Mouse (Mus musculus) left cerebral cortex, adult 2 months (tissue): ENCODE results near the gene Spg7. TPM values are rescaled to one million over a fixed set of nuclear protein-coding genes. Genes with fewer than 3 reads are reported as not detected.
A peak's percentile ranks its signal among the peaks of the same experiment; 100 is the strongest.

Experiments
- DNase-seq, 2 experiments: peaks; one replicate each; pipeline ENCODE4 v3.0.0; 2021 to 2022; ENCODE audit warnings: low spot score in 2 of 2, mixed read lengths in 1 of 2; ENCODE audit errors: extremely low spot score in 1 of 2
- H3K27ac ChIP-seq: fragments of 200-600 bp; 2 replicates; pipeline ENCODE4 v1.8.1; 2022
- H3K4me3 ChIP-seq: fragments of 200-600 bp; 2 replicates; pipeline ENCODE4 v1.8.1; 2022
- CTCF ChIP-seq: fragments of 200-600 bp; IDR thresholded peaks from 2 replicates; pipeline ENCODE4 v1.8.1; 2022; ENCODE audit warnings: antibody characterized with exemption, mild to moderate bottlenecking, moderate library complexity
- intact Hi-C: fragments of 180-260 bp; cut with DNase I; formaldehyde crosslinking; loops from one replicate; pipeline ENCODE4 v1.15.1; 2025
- total RNA-seq, 2 experiments: library from RNA; stranded (reverse); gene quantifications; 2 replicates each; pipeline ENCODE4 v1.2.3; 2021

Gene Spg7
- total RNA-seq, 2 experiments from 2014 or later, result 66.2 to 68.8 TPM

GRCm38 (mm10) chr8:123103285-123103684 is 40.5 kb downstream of the Spg7 start:
- no peak overlapping the region; the same call in 1 of the 2 replicates for H3K27ac ChIP-seq
- no peak for TF ChIP-seq CTCF
- H3K4me3 ChIP-seq, result peak overlapping the region; percentile 96
- intact Hi-C loops, result loop anchor here (2.0 to 5.0 kb wide), 2 partner anchors 196 to 266 kb away; no protein-coding TSS in a partner anchor
- no peak for DNase-seq

DNA sequence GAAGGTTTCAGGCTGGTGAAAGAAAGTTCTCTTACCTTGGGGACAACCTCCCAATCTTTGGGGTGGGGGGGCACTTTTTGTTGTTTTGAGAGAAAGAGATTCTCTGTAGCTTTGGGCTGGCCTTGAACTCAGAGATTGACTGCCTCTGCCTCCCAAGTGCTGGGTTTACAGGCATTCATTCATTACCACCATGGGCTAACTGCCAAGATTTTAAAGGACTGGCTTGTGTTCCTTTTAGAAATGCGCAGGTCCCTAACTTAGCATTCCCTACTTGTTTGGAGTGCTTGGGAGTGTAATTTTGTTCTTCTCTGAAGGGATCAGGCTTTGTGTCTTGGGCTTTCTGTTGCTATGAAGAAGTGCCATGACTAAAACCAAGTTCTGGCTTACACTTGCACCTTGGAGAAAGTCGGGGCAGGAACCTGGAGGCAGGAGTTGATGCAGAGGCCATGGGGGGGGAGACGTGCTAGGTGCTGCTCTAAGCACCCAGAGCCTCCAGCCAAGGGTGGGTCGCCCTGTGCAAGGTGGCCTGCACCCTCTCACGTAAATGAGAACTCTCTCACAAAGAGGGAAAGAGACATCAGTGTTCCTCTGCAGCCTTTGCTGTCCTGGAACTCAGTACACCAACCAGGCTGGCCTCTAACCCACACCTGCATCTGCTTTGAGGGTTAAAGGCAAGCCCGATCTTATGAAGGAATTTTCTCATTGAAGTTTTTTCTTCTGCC is 41.5 kb downstream of the Spg7 start:
- Histone ChIP-seq H3K27ac (no peak overlapping the region; the same call in 1 of the 2 replicates), H3K4me3 (peak overlapping the region; percentile 96)
- no peak for DNase-seq
- TF ChIP-seq CTCF, result no peak
- intact Hi-C loops, result loop anchor here (5.0 kb wide), 1 partner anchor 267 kb away; no protein-coding TSS in a partner anchor

DNA sequence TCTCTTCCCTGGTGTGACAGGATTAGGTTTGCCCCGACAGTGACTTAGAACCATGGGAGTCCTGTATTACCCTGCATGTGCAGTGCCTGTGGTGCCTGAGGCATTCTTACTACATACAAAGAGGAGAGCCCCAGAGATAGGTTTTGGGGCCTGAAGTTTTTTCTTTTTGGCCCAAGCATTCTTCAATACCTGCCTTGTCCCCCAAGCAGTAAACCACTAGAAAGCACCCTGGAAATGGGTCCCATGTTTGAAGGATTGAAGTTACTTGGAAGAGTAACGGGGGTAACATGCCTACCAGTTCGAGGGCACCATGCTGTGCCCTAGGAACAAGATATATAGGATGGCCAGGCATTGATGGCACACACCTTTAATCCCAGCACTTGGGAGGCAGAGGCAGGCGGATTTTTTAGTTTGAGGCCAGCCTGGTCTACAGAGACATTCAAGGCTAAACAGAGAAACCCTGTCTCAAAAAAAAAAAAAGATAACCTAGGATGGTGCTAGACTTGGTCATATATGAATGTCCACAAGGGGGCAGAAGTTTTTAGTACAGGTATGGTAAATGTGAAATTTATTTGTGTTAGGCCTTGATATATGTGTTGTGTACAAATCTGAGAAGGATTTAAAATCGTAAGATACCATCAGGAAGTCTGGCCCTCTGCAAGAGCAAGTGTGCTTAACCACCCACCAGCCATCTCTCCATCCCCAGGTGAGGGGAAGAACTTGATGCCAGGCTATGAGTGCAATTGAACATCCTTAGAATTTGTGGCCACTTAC is 43.0 kb downstream of the Spg7 start:
- TF ChIP-seq CTCF, result peak; percentile 57
- H3K4me3 ChIP-seq, result no peak overlapping the region
- no peak for DNase-seq
- intact Hi-C loops, result loop anchor here (1.0 kb wide), 1 partner anchor 97 kb away; no protein-coding TSS in a partner anchor
- no peak overlapping the region for H3K27ac ChIP-seq

- DNase-seq, result no peak
- Histone ChIP-seq H3K4me3 (no peak overlapping the region), H3K27ac (no peak overlapping the region)
- intact Hi-C loops, result loop anchor here (1.0 kb wide), 1 partner anchor 96 kb away; no protein-coding TSS in a partner anchor
- TF ChIP-seq CTCF, result peak; percentile 55
Observed at GRCm38 (mm10) chr8:123106531-123106930, 43.8 kb downstream of the Spg7 start.

- no peak for DNase-seq
- H3K27ac ChIP-seq, result no peak overlapping the region
- TF ChIP-seq CTCF, result peak; percentile 46
- intact Hi-C loops, result no loop called here
- no peak overlapping the region for H3K4me3 ChIP-seq
Observed at GRCm38 (mm10) chr8:123108010-123108409, 45.3 kb downstream of the Spg7 start.

- no peak overlapping the region for H3K4me3 ChIP-seq
- intact Hi-C loops, result no loop called here
- H3K27ac ChIP-seq, result no peak overlapping the region
- TF ChIP-seq CTCF, result no peak
- DNase-seq, result no peak
Observed at GRCm38 (mm10) chr8:123108953-123109352, 46.2 kb downstream of the Spg7 start.

DNA sequence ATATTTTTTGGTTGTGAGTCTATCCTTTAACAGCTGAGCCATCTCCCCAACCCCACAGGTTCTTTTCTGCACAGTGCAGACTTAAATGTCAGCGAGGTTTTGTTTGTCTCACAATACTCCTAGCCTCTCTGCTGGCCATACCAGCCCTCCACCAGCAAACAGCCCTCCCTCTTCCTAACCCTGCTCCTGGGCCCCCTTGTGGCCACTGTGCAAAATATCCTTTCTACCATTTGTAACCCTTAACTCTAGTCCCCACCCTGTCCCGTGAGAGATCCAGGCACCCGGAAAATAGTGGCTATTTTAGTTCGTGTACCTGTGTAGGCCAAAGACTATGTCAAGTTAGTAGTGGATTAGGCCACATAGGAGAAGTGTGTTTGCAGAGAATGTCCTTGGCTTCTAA is 47.9 kb downstream of the Spg7 start:
- intact Hi-C loops, result no loop called here
- Histone ChIP-seq H3K27ac (no peak overlapping the region), H3K4me3 (no peak overlapping the region)
- peak; percentile 75 for TF ChIP-seq CTCF
- DNase-seq, result no peak

DNA sequence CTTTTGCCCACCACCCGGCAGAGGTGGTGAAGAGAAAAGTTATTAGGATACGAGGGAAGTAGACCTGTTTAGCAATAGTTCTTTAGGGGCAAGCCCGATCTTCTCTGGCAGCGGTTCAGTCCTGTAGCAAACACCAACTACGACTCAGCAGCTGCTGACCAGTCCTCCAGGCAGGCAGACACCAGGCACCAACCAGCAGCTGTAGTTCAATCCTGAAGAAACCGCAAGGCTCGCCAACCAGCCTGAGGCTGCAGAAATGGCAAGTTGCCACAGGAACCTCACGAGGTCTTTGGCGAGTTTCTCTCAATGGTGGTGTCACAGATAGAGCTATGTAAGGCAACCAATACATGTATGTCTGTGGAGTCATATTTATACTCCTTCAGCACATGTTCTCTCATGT is 50.1 kb downstream of the Spg7 start:
- no peak for TF ChIP-seq CTCF
- no peak for DNase-seq
- no peak overlapping the region for H3K4me3 ChIP-seq
- no peak overlapping the region for H3K27ac ChIP-seq
- intact Hi-C loops, result no loop called here

DNA sequence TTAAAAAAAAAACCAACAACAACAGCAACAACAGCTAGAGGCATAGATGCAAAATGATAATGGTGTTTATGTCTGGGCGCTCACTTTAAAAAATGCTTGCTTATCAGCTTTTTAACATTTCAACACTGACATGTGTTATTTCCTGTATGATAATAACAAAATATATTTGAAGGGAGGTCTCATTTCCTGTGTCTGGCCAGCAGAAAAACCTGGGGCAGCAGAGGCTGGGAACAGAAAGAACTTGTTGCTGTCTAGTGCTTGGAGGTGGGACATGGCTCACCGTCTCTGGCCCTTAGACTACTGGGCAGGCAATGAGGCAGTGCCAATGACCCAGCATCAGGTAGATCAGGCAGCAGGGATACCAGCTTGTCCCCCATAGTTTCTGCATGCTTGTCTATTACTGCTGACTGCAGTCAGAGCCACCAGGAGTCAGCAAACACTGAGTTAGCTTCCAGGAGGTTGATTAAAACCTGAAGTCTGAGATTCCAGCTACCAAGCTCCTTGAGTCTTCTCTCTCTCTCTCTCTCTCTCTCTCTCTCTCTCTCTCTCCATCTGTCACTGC is 51.2 kb downstream of the Spg7 start:
- Histone ChIP-seq H3K4me3 (no peak overlapping the region), H3K27ac (no peak overlapping the region)
- intact Hi-C loops, result no loop called here
- no peak; the same call in none of the 2 replicates for TF ChIP-seq CTCF
- no peak for DNase-seq

DNA sequence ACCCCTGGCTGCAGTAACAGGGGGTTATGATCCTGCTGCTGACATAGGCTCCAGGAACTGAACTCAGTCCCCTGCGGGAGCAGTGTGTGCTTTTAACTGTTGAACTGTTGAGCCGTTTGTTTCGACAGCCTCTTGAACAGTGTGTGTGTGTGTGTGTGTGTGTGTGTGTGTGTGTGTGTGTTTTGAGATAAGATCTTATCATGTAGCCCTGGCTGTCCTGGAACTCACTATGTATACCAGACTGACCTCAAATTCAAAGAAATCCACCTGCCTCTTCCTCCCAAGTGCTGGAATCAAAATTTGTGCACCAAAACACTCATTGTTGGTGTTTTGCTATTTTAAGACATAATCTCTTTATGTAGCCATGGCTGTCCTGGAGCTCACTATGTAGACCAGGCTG is 51.9 kb downstream of the Spg7 start:
- no peak for DNase-seq
- Histone ChIP-seq H3K4me3 (no peak overlapping the region), H3K27ac (no peak overlapping the region)
- TF ChIP-seq CTCF, result no peak
- intact Hi-C loops, result no loop called here

DNA sequence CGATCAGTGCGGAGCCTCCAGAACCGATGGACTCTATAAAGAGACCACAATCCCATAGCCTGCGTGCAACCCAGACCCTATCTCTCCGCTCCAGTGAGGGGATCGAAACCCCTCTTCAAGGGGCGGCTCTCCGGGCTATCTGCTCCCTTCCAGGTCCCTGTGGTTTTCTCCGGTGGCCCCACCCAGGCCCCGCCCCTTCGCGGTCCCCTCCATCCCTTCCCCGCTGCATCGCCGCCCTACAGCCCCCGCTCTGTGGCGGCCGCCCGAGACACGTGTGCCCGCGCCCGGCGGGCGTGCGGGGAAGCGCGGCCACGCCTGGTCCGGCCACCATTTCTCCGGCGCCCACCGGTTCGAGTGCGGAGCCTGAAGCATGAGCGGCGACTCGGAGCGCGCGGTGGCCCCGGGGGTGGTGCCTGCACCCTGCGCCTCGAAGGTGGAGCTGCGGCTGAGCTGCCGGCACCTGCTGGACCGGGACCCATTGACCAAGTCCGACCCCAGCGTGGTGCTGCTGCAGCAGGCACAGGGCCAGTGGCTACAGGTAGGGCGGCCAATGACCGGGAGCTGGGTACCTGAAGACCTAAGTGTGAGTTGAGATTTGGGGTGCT is 54.5 kb downstream of the Spg7 start, which contains the start of gene Cpne7:
TSS of gene Cpne7 (plus strand) at position 248 of the 605 bp plus-strand sequence.
- H3K4me3 ChIP-seq, result peak within 1 kb of the TSS; percentile 61
- peak in 1 of 2 experiments; percentile 38 for DNase-seq
- no peak for TF ChIP-seq CTCF
- intact Hi-C loops, result no loop called here
- H3K27ac ChIP-seq, result no peak within 1 kb of the TSS
